Mouse (Mus musculus): ENCODE measurements around the gene Zeb2. TPM values are rescaled to one million over a fixed set of nuclear protein-coding genes. Genes with fewer than 3 reads are reported as not detected.
"Not testable (repeated sequence)": the region's sequence is repeated elsewhere in the genome, so short reads cannot be mapped to it uniquely, and the experiment has no call there.

Gene Zeb2
- polyA plus RNA-seq, 1 experiment from 2014 or later: 32.3 TPM

DNA sequence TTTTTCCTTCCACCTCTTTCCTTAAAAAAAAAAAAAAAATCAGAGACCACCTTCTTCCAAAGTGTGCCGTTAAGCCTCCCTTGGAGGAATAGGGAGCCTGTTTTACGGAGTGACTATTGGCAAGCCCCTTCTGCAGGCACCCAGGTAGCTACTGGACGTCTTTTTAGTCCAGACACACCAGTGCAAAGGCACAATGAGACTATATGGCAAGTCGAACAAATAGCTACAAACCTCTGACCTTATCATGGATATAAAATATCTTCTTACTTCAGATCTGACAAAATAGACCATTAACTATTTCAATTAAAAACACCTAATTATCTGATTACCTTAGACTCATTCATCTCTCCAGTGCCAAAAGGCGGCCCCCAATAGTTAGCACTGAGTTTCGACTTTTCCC, 2.0 kb downstream of the Zeb2 start:
- Histone ChIP-seq H3K27ac (replicated peaks; ENCODE audit: low read depth, low read length) (no peak overlapping the region; the same call in none of the 2 replicates), H3K27me3 (ENCODE audit: control insufficient read depth, insufficient read depth, low read length) (no peaks in the 10 kb centered on the region), H3K9ac (replicated peaks; ENCODE audit: low read length) (no peak overlapping the region), H3K4me2 (ENCODE audit: low read length) (peak overlapping the region; percentile 80), H3K9me3 (ENCODE audit: control insufficient read depth, low read length) (no peaks in the 10 kb centered on the region), H3K4me3 (replicated peaks; ENCODE audit: low read depth, low read length) (peak overlapping the region; percentile 54), H3K4me1 (ENCODE audit: control insufficient read depth, insufficient read depth, low read length) (peaks cover 24% of the 10 kb centered on the region), H3K36me3 (ENCODE audit: control insufficient read depth, insufficient read depth, low read length) (no peaks in the 10 kb centered on the region)
- ATAC-seq (ENCODE audit: low FRiP score, low TSS enrichment) (no peak), DNase-seq (peak; percentile 40)
- WGBS: 4% methylated on average over 6 of the region's 6 CpGs

DNA sequence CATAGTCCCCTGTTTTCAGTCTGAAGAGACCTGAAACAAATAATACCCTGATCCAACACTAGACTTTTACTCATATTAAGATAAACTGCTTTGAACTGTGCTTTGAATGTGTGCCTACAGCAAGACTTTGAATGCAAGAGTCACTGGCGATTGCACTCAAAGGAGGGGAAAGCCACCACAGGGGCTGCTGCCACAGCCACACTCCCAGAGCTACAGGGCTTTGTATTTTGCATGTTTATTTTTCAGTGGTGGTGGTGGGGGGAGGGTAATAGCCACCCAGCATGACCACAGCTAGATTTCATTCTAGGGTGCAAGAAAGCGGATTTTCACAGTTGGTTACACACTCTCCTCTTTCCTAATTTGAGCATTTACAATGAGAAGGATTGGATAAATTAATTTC, 2.6 kb downstream of the Zeb2 start:
- WGBS: 11% methylated on average over 2 of the region's 2 CpGs
- peaks cover 24% of the 10 kb centered on the region for H3K4me1 ChIP-seq (ENCODE audit: control insufficient read depth, insufficient read depth, low read length)
- H3K4me3 ChIP-seq (replicated peaks; ENCODE audit: low read depth, low read length): no peak overlapping the region
- H3K27me3 ChIP-seq (ENCODE audit: control insufficient read depth, insufficient read depth, low read length): no peaks in the 10 kb centered on the region
- no peak overlapping the region; the same call in 1 of the 2 replicates for H3K9ac ChIP-seq (replicated peaks; ENCODE audit: low read length)
- H3K9me3 ChIP-seq (ENCODE audit: control insufficient read depth, low read length): no peaks in the 10 kb centered on the region
- no peak for ATAC-seq (ENCODE audit: low FRiP score, low TSS enrichment)
- DNase-seq: peak; percentile 57
- H3K36me3 ChIP-seq (ENCODE audit: control insufficient read depth, insufficient read depth, low read length): no peaks in the 10 kb centered on the region
- peak overlapping the region; percentile 80 for H3K4me2 ChIP-seq (ENCODE audit: low read length)
- H3K27ac ChIP-seq (replicated peaks; ENCODE audit: low read depth, low read length): peak overlapping the region; percentile 28; the same call in 1 of the 2 replicates

DNA sequence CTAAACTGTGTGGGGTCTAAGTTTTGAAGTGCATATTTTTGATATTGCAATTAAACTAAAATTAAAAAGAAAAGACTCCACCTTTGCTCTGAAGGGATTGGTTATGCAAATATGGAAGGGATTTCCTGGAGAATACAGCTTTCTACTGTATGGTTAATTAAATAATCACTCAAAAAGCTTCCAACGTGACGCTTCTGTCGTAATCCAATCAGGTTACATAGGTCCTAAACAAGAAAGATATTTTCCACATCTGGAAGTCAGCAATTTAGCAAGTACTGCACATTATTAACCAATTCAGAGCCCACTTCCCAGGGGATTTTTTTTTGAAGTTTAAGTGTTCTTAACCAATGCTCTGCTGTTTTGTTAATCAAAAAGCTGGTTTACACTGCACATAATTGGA, 3.3 kb downstream of the Zeb2 start:
- Histone ChIP-seq H3K4me3 (replicated peaks; ENCODE audit: low read depth, low read length) (no peak overlapping the region), H3K4me1 (ENCODE audit: control insufficient read depth, insufficient read depth, low read length) (peaks cover 24% of the 10 kb centered on the region), H3K27me3 (ENCODE audit: control insufficient read depth, insufficient read depth, low read length) (no peaks in the 10 kb centered on the region), H3K36me3 (ENCODE audit: control insufficient read depth, insufficient read depth, low read length) (no peaks in the 10 kb centered on the region), H3K9me3 (ENCODE audit: control insufficient read depth, low read length) (no peaks in the 10 kb centered on the region), H3K9ac (replicated peaks; ENCODE audit: low read length) (no peak overlapping the region), H3K4me2 (ENCODE audit: low read length) (peak overlapping the region; percentile 80), H3K27ac (replicated peaks; ENCODE audit: low read depth, low read length) (no peak overlapping the region)
- 9% methylated on average over 3 of the region's 3 CpGs for WGBS
- DNase-seq (peak; percentile 31), ATAC-seq (ENCODE audit: low FRiP score, low TSS enrichment) (no peak)

DNA sequence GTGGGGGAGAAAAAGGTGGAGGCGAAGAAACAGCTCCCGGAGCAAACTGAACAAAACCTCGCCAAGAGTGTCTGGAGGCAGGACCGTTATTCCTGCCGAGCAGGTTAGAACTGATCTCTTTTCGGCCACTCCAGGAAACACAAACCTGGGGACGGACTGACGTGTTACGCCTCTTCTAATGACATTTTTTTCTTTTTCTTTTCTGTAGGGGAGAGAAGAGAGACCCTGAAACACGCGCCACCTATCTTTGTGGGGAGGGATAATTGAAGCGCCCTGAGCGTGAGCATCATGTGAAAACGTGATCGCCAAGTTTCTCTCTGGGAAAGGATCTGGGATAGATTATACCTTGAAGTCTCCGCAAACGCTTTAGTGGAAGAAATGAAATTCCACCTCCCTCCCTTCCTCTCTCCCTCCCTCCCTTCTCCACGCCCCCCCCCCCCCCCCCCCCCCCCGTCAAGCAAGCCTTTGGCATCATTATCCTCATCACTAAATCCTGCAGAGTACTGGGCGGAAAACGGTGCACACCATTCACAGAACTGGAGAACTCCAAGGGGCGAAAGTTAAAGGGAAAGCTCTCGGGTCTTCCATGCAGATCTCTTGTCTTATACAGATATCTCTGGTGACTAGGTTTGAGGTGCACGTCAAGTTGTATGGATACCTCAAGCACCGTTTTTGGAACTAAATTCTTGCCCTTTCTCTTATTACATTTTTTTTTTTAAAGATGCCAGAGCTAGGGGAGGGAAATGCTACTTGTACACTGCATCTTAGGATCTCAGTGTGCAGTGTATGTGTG, 4.1 kb downstream of the Zeb2 start:
- H3K27me3 ChIP-seq (ENCODE audit: control insufficient read depth, insufficient read depth, low read length): no peaks in the 10 kb centered on the region
- H3K36me3 ChIP-seq (ENCODE audit: control insufficient read depth, insufficient read depth, low read length): no peaks in the 10 kb centered on the region
- WGBS: under 1% methylated on average over 23 of the region's 25 CpGs
- peak overlapping the region; percentile 80 for H3K4me3 ChIP-seq (replicated peaks; ENCODE audit: low read depth, low read length)
- DNase-seq (peak; percentile 82), ATAC-seq (ENCODE audit: low FRiP score, low TSS enrichment) (no peak)
- H3K4me1 ChIP-seq (ENCODE audit: control insufficient read depth, insufficient read depth, low read length): peaks cover 24% of the 10 kb centered on the region
- H3K4me2 ChIP-seq (ENCODE audit: low read length): peak overlapping the region; percentile 80
- H3K27ac ChIP-seq (replicated peaks; ENCODE audit: low read depth, low read length): peak overlapping the region; percentile 73
- no peaks in the 10 kb centered on the region for H3K9me3 ChIP-seq (ENCODE audit: control insufficient read depth, low read length)
- H3K9ac ChIP-seq (replicated peaks; ENCODE audit: low read length): peak overlapping the region; percentile 93

DNA sequence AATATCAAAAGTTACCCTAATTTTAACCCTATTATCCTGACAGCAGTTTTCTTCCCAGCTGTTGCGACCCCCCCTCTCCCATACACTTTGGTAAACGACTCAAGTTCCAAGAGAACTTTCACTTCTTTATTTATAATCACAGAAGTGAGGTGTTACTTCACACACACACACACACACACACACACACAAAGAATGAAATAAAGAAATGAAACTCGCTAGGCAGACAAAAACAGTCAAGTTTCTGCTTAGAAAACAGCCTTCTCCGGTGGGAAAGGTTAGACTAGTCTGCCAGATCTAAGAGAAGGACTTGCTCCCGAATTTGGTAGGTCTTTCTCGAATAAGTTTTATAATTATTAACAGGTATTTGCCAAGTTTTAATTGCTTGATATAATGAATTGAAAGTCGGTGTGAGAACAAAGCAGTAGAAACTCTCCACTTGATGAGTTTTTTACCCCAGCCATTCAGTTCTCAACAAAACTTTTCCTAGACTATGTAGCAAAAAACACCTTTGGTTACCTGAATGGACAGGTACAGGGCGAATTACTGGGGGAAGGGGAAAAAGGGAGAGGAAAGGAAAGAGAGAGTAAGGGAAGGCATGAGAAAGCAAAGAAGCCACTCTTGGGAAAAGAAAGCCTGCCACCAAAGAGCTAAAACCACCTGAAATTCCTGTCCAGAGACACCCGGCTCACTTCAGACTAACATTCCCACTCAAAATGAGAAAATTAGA, 5.0 kb downstream of the Zeb2 start:
- peak overlapping the region; percentile 93 for H3K9ac ChIP-seq (replicated peaks; ENCODE audit: low read length)
- H3K9me3 ChIP-seq (ENCODE audit: control insufficient read depth, low read length): no peaks in the 10 kb centered on the region
- under 1% methylated on average over 9 of the region's 9 CpGs for WGBS
- H3K36me3 ChIP-seq (ENCODE audit: control insufficient read depth, insufficient read depth, low read length): no peaks in the 10 kb centered on the region
- ATAC-seq (ENCODE audit: low FRiP score, low TSS enrichment) (no peak), DNase-seq (no peak)
- peak overlapping the region; percentile 80 for H3K4me2 ChIP-seq (ENCODE audit: low read length)
- peak overlapping the region; percentile 73 for H3K27ac ChIP-seq (replicated peaks; ENCODE audit: low read depth, low read length)
- H3K4me1 ChIP-seq (ENCODE audit: control insufficient read depth, insufficient read depth, low read length): peaks cover 28% of the 10 kb centered on the region
- H3K27me3 ChIP-seq (ENCODE audit: control insufficient read depth, insufficient read depth, low read length): no peaks in the 10 kb centered on the region
- peak overlapping the region; percentile 80 for H3K4me3 ChIP-seq (replicated peaks; ENCODE audit: low read depth, low read length)

DNA sequence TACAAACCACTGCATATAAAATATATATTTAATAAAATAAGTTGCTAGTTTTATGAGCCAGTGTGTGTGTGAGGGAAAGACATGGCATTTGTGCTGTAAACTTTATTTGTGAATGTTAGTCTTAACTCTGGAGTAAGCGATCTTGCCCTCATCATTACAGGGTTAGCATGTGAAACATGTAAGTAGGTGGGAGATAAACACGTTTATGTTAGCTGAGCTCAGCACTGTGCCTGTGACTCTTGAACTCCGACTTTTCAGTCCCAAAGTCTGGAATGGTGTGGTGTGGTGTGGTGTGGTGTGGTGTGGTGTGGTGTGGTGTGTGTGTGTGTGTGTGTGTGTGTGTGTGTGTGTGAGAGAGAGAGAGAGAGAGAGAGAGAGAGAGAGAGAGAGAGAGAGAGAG, 5.6 kb downstream of the Zeb2 start:
- Histone ChIP-seq H3K27ac (replicated peaks; ENCODE audit: low read depth, low read length) (peak overlapping the region; percentile 97), H3K9ac (replicated peaks; ENCODE audit: low read length) (peak overlapping the region; percentile 93; the same call in 1 of the 2 replicates), H3K4me2 (ENCODE audit: low read length) (peak overlapping the region; percentile 80), H3K4me1 (ENCODE audit: control insufficient read depth, insufficient read depth, low read length) (peaks cover 31% of the 10 kb centered on the region), H3K4me3 (replicated peaks; ENCODE audit: low read depth, low read length) (peak overlapping the region; percentile 80)
- H3K9me3 ChIP-seq (ENCODE audit: control insufficient read depth, low read length); DNase-seq; H3K36me3 ChIP-seq (ENCODE audit: control insufficient read depth, insufficient read depth, low read length); H3K27me3 ChIP-seq (ENCODE audit: control insufficient read depth, insufficient read depth, low read length); ATAC-seq (ENCODE audit: low FRiP score, low TSS enrichment): not testable (repeated sequence)
- 1% methylated on average over 3 of the region's 3 CpGs for WGBS

DNA sequence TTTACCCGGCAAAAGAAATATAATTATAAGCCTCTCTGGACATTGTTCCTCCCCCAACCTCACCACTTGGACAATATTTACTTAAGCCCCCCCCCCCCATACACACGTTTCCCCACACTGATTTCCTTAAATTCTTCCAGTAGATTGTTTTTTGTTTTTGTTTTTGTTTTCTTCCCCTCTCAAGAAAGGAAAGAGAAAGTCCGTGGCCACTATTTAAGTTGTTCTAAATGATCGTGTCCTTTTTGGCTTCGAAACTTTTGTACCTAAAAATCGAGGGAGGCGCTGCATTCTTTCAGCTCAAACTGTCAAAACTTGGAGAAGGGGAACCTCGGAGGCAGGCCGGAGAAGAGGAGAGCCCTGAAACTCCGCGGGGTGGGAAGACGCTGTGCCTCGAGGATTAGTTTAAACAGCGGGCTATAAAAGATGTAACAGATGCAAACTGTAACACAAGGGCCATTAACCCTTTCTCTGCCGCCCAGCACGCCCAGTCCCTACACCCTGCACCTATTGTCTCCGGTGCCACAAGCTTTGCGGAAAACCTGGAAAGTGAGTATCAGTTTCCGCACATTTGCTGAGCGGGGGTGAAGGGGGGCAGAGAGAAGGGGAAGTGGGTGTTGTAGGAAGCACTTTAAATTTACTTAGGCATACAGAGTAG, 6.3 kb downstream of the Zeb2 start:
- Histone ChIP-seq H3K27ac (replicated peaks; ENCODE audit: low read depth, low read length) (peak overlapping the region; percentile 97), H3K9me3 (ENCODE audit: control insufficient read depth, low read length) (no peaks in the 10 kb centered on the region), H3K9ac (replicated peaks; ENCODE audit: low read length) (peak overlapping the region; percentile 93), H3K4me2 (ENCODE audit: low read length) (peak overlapping the region; percentile 80), H3K36me3 (ENCODE audit: control insufficient read depth, insufficient read depth, low read length) (no peaks in the 10 kb centered on the region), H3K4me3 (replicated peaks; ENCODE audit: low read depth, low read length) (peak overlapping the region; percentile 80), H3K4me1 (ENCODE audit: control insufficient read depth, insufficient read depth, low read length) (peaks cover 38% of the 10 kb centered on the region), H3K27me3 (ENCODE audit: control insufficient read depth, insufficient read depth, low read length) (no peaks in the 10 kb centered on the region)
- ATAC-seq (ENCODE audit: low FRiP score, low TSS enrichment): peak; percentile 24
- peak; percentile 79 for DNase-seq
- WGBS: under 1% methylated on average over 20 of the region's 20 CpGs

DNA sequence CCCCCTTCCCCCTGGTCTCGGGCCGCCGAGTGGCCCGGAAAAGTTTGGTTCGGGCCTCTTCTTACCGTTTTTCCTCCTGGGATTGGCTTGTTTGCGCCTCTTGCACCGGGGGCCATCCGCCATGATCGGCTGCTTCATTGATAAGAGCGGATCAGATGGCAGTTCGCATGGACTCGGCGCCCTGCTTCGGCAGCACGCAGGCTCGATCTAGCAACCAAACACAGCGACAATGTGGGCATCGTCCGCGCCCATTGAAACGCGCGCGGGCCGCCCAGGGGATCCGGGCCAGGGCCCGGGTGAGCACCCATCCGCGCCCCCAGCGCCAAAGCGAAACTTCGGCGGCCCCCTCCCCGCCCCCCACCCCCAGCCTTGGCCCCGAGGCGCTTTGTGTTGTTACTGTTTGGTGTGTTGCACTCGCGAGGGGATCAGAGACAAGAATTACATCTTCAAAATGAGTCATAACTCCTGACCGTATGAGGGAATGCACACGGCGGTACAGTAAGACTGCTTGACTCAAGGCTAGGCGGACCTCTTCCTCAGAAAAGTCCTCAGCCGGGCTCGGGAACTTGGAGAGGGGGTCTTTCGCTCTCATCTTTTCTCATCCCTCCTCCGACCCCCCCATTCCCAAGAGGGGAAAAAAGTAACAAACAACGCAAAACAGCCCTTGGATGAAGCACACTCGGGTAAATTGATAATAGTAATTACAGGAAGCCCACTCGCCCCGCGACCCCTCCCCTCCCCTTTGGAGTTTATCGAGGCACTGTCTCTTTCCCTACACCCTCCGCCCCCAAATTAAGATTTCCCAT, 7.0 kb downstream of the Zeb2 start:
- DNase-seq (peak; percentile 77), ATAC-seq (ENCODE audit: low FRiP score, low TSS enrichment) (peak; percentile 38)
- peak overlapping the region; percentile 97 for H3K27ac ChIP-seq (replicated peaks; ENCODE audit: low read depth, low read length)
- under 1% methylated on average over 54 of the region's 54 CpGs for WGBS
- peak overlapping the region; percentile 80 for H3K4me3 ChIP-seq (replicated peaks; ENCODE audit: low read depth, low read length)
- H3K9ac ChIP-seq (replicated peaks; ENCODE audit: low read length): peak overlapping the region; percentile 93
- H3K4me1 ChIP-seq (ENCODE audit: control insufficient read depth, insufficient read depth, low read length): peaks cover 44% of the 10 kb centered on the region
- no peaks in the 10 kb centered on the region for H3K9me3 ChIP-seq (ENCODE audit: control insufficient read depth, low read length)
- H3K36me3 ChIP-seq (ENCODE audit: control insufficient read depth, insufficient read depth, low read length): no peaks in the 10 kb centered on the region
- H3K4me2 ChIP-seq (ENCODE audit: low read length): peak overlapping the region; percentile 80
- H3K27me3 ChIP-seq (ENCODE audit: control insufficient read depth, insufficient read depth, low read length): no peaks in the 10 kb centered on the region
